Mouse (Mus musculus): ENCODE measurements around the gene Hoxd11. TPM values are rescaled to one million over a fixed set of nuclear protein-coding genes. Genes with fewer than 3 reads are reported as not detected.

Hoxd11 gene
- polyA plus RNA-seq, 1 experiment from 2014 or later, result not detected

DNA sequence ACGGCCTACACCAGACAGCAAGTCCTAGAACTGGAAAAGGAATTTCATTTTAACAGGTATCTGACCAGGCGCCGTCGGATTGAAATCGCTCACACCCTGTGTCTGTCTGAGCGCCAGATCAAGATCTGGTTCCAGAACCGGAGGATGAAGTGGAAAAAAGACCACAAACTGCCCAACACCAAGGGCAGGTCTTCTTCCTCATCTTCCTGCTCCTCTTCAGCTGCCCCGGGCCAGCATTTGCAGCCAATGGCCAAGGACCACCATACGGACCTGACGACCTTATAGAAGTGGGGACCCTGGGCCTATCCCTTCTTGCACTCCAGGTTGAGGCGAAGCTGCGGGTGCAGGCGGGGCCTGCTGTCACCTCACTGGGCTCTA, 48.9 kb downstream of the Hoxd11 start:
- Histone ChIP-seq H3K9ac (no peak overlapping the region), H3K9me3 (replicated peaks) (no peaks in the 10 kb centered on the region), H3K36me3 (no peaks in the 10 kb centered on the region), H3K4me1 (peaks cover 16% of the 10 kb centered on the region), H3K27me3 (peaks cover 94% of the 10 kb centered on the region), H3K27ac (replicated peaks) (no peak overlapping the region), H3K4me3 (replicated peaks) (no peak overlapping the region), H3K4me2 (replicated peaks) (no peak overlapping the region)
- WGBS, result 13% methylated on average over 13 of the region's 13 CpGs
- ATAC-seq (ENCODE audit: insufficient number of reproducible peaks, low FRiP score, low TSS enrichment, low read depth), result no peak

- no peak overlapping the region for H3K9ac ChIP-seq
- no peaks in the 10 kb centered on the region for H3K36me3 ChIP-seq
- H3K4me3 ChIP-seq (replicated peaks), result no peak overlapping the region
- peaks cover 16% of the 10 kb centered on the region for H3K4me1 ChIP-seq
- no peak overlapping the region for H3K27ac ChIP-seq (replicated peaks)
- WGBS, result 13% methylated on average over 8 of the region's 8 CpGs
- H3K4me2 ChIP-seq (replicated peaks), result no peak overlapping the region
- H3K27me3 ChIP-seq, result peaks cover 93% of the 10 kb centered on the region
- no peak for ATAC-seq (ENCODE audit: insufficient number of reproducible peaks, low FRiP score, low TSS enrichment, low read depth)
- no peaks in the 10 kb centered on the region for H3K9me3 ChIP-seq (replicated peaks)
These were observed 51.0 kb downstream of the Hoxd11 start for GRCm38 (mm10) chr2:74730331-74730730.

GRCm38 (mm10) chr2:74731055-74731454, 51.7 kb downstream of the Hoxd11 start:
- ATAC-seq (ENCODE audit: insufficient number of reproducible peaks, low FRiP score, low TSS enrichment, low read depth), result no peak
- Histone ChIP-seq H3K9me3 (replicated peaks) (no peaks in the 10 kb centered on the region), H3K4me2 (replicated peaks) (no peak overlapping the region), H3K4me1 (peaks cover 22% of the 10 kb centered on the region), H3K9ac (no peak overlapping the region), H3K4me3 (replicated peaks) (no peak overlapping the region), H3K36me3 (no peaks in the 10 kb centered on the region), H3K27me3 (peaks cover 93% of the 10 kb centered on the region), H3K27ac (replicated peaks) (no peak overlapping the region)

- Histone ChIP-seq H3K27ac (replicated peaks) (no peak overlapping the region), H3K36me3 (no peaks in the 10 kb centered on the region), H3K27me3 (peaks cover 93% of the 10 kb centered on the region), H3K4me3 (replicated peaks) (no peak overlapping the region), H3K4me2 (replicated peaks) (no peak overlapping the region), H3K9ac (no peak overlapping the region), H3K4me1 (peaks cover 27% of the 10 kb centered on the region), H3K9me3 (replicated peaks) (no peaks in the 10 kb centered on the region)
- ATAC-seq (ENCODE audit: insufficient number of reproducible peaks, low FRiP score, low TSS enrichment, low read depth), result no peak
- WGBS, result 5% methylated on average over 9 of the region's 9 CpGs
These were observed 52.6 kb downstream of the Hoxd11 start for GRCm38 (mm10) chr2:74731799-74732512.

DNA sequence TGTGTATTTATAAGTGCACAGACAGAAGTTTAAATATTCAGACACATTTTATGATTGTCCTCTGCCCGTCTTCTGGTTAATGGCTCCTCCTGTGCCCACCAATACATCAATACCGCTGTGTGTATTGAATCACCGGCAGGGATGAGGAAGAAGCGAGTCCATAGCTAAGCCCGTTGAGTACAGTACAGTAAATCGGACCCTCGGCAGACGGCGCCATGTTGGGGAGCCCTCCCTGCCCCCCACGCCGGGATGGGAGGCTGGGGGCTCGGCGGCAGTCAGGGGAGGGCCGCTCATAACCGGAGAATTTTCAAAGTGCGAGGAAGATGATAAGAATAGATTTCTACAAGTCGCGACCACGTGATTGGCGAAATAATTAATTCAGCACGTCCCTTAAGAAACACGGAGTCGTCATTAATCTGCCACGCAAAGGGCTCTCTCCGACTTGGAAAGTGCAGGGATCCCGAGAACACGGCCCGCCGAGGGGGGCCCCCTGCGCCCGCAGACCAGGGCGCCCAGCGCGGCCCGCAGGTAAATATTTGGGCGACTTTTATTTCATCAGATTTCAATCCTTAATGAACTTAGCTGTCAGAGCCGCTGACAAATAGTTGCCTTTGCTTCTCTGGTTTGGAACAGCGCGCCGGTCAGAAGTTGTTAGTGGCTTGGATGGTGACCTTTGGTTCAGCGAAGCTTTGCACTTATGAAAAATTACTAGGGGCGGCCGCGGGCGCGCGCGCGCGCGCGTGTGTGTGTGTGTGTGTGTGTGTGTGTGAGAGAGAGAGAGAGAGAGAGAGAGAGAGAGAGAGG, 53.4 kb downstream of the Hoxd11 start:
- Histone ChIP-seq H3K4me3 (replicated peaks) (peak overlapping the region; percentile 22), H3K27ac (replicated peaks) (no peak overlapping the region), H3K4me2 (replicated peaks) (peak overlapping the region; percentile 32), H3K27me3 (peaks cover 93% of the 10 kb centered on the region), H3K36me3 (no peaks in the 10 kb centered on the region), H3K9ac (no peak overlapping the region), H3K9me3 (replicated peaks) (no peaks in the 10 kb centered on the region), H3K4me1 (peaks cover 23% of the 10 kb centered on the region)
- ATAC-seq (ENCODE audit: insufficient number of reproducible peaks, low FRiP score, low TSS enrichment, low read depth), result no peak
- under 1% methylated on average over 52 of the region's 52 CpGs for WGBS

DNA sequence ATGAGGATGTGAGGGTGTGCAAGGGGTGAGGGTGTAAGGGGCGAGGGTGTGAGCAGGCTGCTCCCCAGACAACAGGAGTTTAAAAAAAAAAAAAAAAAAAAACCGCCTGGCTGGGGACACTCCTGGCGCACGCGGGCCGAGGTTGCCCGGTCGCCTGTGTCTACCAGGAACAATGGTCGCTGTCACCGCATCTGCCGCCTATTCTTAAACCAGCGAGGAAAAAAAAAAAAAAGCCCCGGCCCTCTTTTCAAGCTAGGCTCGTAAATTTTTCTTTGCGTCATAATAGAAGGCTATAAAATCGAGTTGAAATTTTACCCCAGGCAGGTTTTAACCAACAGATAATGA, 53.9 kb downstream of the Hoxd11 start:
- H3K36me3 ChIP-seq, result no peaks in the 10 kb centered on the region
- peaks cover 25% of the 10 kb centered on the region for H3K4me1 ChIP-seq
- H3K4me3 ChIP-seq (replicated peaks), result 0 out of 2 replicates have a peak overlapping the region, but pooled peaks have one; percentile 22
- no peaks in the 10 kb centered on the region for H3K9me3 ChIP-seq (replicated peaks)
- no peak overlapping the region for H3K27ac ChIP-seq (replicated peaks)
- H3K27me3 ChIP-seq, result peaks cover 93% of the 10 kb centered on the region
- H3K4me2 ChIP-seq (replicated peaks), result no peak overlapping the region
- no peak overlapping the region for H3K9ac ChIP-seq
- 2% methylated on average over 16 of the region's 16 CpGs for WGBS
- ATAC-seq (ENCODE audit: insufficient number of reproducible peaks, low FRiP score, low TSS enrichment, low read depth), result no peak

DNA sequence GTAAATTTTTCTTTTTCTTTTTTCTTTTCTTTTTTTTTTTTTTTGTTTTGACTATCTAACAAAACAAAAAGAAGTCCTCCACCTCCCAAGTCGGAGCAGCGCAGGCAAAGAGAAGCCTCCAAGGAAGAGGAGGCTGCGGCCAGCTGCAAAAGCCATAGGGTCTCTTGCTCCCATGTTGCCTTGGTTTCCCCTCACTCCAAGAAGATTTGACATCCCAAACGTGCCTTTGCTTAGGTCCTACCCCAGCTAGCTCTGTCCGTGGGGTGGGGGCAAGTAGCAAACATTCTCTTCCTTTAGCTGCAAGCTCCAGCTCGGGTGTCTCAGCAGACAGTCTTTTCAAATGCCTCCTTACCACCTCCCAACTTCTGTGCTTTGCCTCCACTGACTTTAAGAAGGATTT, 54.4 kb downstream of the Hoxd11 start:
- Histone ChIP-seq H3K9me3 (replicated peaks) (no peaks in the 10 kb centered on the region), H3K4me2 (replicated peaks) (no peak overlapping the region), H3K4me3 (replicated peaks) (no peak overlapping the region), H3K27me3 (peaks cover 93% of the 10 kb centered on the region), H3K4me1 (peaks cover 25% of the 10 kb centered on the region), H3K27ac (replicated peaks) (no peak overlapping the region), H3K36me3 (no peaks in the 10 kb centered on the region), H3K9ac (no peak overlapping the region)
- 10% methylated on average over 6 of the region's 6 CpGs for WGBS
- ATAC-seq (ENCODE audit: insufficient number of reproducible peaks, low FRiP score, low TSS enrichment, low read depth), result no peak

- Histone ChIP-seq H3K27ac (replicated peaks) (no peak overlapping the region), H3K27me3 (peaks cover 94% of the 10 kb centered on the region), H3K36me3 (no peaks in the 10 kb centered on the region), H3K4me3 (replicated peaks) (no peak overlapping the region), H3K9ac (no peak overlapping the region), H3K9me3 (replicated peaks) (no peaks in the 10 kb centered on the region), H3K4me1 (peaks cover 25% of the 10 kb centered on the region), H3K4me2 (replicated peaks) (no peak overlapping the region)
- no peak for ATAC-seq (ENCODE audit: insufficient number of reproducible peaks, low FRiP score, low TSS enrichment, low read depth)
- 3% methylated on average over 13 of the region's 13 CpGs for WGBS
These were observed 55.1 kb downstream of the Hoxd11 start for GRCm38 (mm10) chr2:74734451-74734850.

GRCm38 (mm10) chr2:74734996-74735811, 55.8 kb downstream of the Hoxd11 start:
- H3K4me1 ChIP-seq, result peaks cover 27% of the 10 kb centered on the region
- no peak overlapping the region for H3K27ac ChIP-seq (replicated peaks)
- no peaks in the 10 kb centered on the region for H3K36me3 ChIP-seq
- H3K4me3 ChIP-seq (replicated peaks), result no peak overlapping the region
- no peak for ATAC-seq (ENCODE audit: insufficient number of reproducible peaks, low FRiP score, low TSS enrichment, low read depth)
- WGBS, result 10% methylated on average over 27 of the region's 27 CpGs
- peak overlapping the region; percentile 39; the same call in 1 of the 2 replicates for H3K4me2 ChIP-seq (replicated peaks)
- H3K27me3 ChIP-seq, result peaks cover 96% of the 10 kb centered on the region
- H3K9me3 ChIP-seq (replicated peaks), result no peaks in the 10 kb centered on the region
- no peak overlapping the region for H3K9ac ChIP-seq

GRCm38 (mm10) chr2:74735851-74736687, 56.7 kb downstream of the Hoxd11 start:
- Histone ChIP-seq H3K27ac (replicated peaks) (no peak overlapping the region), H3K4me3 (replicated peaks) (peak overlapping the region; percentile 24), H3K27me3 (peaks cover 95% of the 10 kb centered on the region), H3K4me2 (replicated peaks) (peak overlapping the region; percentile 39), H3K9me3 (replicated peaks) (no peaks in the 10 kb centered on the region), H3K4me1 (peaks cover 31% of the 10 kb centered on the region), H3K9ac (no peak overlapping the region), H3K36me3 (no peaks in the 10 kb centered on the region)
- ATAC-seq (ENCODE audit: insufficient number of reproducible peaks, low FRiP score, low TSS enrichment, low read depth), result 0 out of 2 replicates have a peak, but pooled peaks have one; percentile 21
- 1% methylated on average over 42 of the region's 42 CpGs for WGBS
